Mouse (Mus musculus) intestine, embryonic 16.5 days (tissue): ENCODE measurements around the gene Nt5c3. TPM values are rescaled to one million over a fixed set of nuclear protein-coding genes. Genes with fewer than 3 reads are reported as not detected.
A peak's percentile ranks its signal among the peaks of the same experiment; 100 is the strongest.

Source experiments
- ATAC-seq: fragments of 200-750 bp; cut with Nextera tagmentation; 2 replicates; pipeline ENCODE4 v1.8.0; 2017; ENCODE audit warnings: moderate TSS enrichment, moderate library complexity
- H3K27ac ChIP-seq: fragments of 300-500 bp; sonication (generic); 2 replicates; pipeline ENCODE4 v1.5.1; 2014; ENCODE audit warnings: mild to moderate bottlenecking, low read length
- H3K27me3 ChIP-seq: fragments of 300-500 bp; sonication (generic); replicated peaks from 2 replicates; pipeline ENCODE4 v1.6.1; 2014; ENCODE audit warnings: low read length, control low read depth, mixed read lengths; ENCODE audit not compliant: control insufficient read depth, insufficient read depth
- H3K36me3 ChIP-seq: fragments of 300-500 bp; sonication (generic); 2 replicates; pipeline ENCODE4 v1.6.1; 2014; ENCODE audit warnings: low read length, control low read depth; ENCODE audit not compliant: control insufficient read depth, insufficient read depth
- H3K4me1 ChIP-seq: fragments of 300-500 bp; sonication (generic); 2 replicates; pipeline ENCODE4 v1.6.1; 2014; ENCODE audit warnings: low read length, control low read depth, mixed read lengths; ENCODE audit not compliant: control insufficient read depth, insufficient read depth
- H3K4me2 ChIP-seq: fragments of 300-500 bp; sonication (generic); 2 replicates; pipeline ENCODE4 v1.6.1; 2014; ENCODE audit warnings: low read depth, low read length, control low read depth
- H3K4me3 ChIP-seq: fragments of 300-500 bp; sonication (generic); 2 replicates; pipeline ENCODE4 v1.5.1; 2014; ENCODE audit warnings: mild to moderate bottlenecking, low read length
- H3K9ac ChIP-seq: fragments of 300-500 bp; sonication (generic); 2 replicates; pipeline ENCODE4 v1.6.1; 2014; ENCODE audit warnings: low read depth, low read length
- H3K9me3 ChIP-seq: fragments of 300-500 bp; sonication (generic); 2 replicates; pipeline ENCODE4 v1.6.1; 2016; ENCODE audit warnings: low read length, control low read depth; ENCODE audit not compliant: control insufficient read depth
- WGBS: fragments of 180-500 bp; shearing (Covaris S2); extraction: QIAGEN DNeasy Blood & Tissue Kit; methylation state at CpG from one replicate; pipeline ENCODE4 v1.1.7; 2014; 5-methylcytosine and 5-hydroxymethylcytosine counted together
- polyA plus RNA-seq: library from polyadenylated mRNA; unstranded; fragments of >200 nt; fragmentation: Nextera tagmentation; extraction: Ambion mirVana; gene quantifications from 2 replicates; pipeline ENCODE4 v1.2.1, GENCODE M21; 2015

The Nt5c3 gene
- polyA plus RNA-seq, 1 experiment from 2014 or later = 68.4 TPM

DNA sequence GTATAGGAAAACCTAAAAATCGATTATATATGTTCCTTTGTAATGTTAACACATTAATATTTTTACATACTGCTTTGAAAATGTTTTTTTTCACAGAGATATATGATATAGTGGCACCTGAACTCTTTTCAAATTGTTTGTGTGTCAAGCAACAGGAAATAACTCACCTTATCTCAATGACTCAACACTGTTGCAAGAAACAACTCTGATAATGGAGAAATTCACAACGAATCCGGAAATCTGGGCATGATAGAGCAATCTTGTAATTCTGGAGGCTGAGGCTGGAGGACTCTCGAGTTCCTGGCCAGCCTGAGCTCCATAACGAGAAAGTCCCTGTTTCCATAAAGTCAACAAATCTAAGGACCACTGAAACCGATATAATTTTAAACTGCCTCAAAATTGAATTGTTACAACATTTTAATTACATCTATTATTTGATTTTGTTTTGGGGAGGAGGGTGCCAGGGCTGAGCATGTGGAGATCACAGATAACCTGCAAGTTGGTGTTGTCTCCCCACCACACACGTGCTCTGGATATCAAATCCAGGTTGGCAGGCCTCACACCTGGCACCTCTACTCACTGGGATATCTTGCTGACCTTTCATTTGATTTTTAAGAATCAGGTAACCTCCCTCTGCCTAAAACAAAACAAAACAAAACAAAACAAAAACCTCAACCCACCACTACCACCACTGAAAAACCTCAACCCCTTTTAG, 4.2 kb downstream of the Nt5c3 start:
- Histone ChIP-seq H3K27me3 (no peaks in the 10 kb centered on the region), H3K4me3 (no peak overlapping the region), H3K27ac (no peak overlapping the region), H3K4me1 (peaks cover 27% of the 10 kb centered on the region), H3K36me3 (no peaks in the 10 kb centered on the region), H3K9me3 (no peaks in the 10 kb centered on the region), H3K4me2 (no peak overlapping the region), H3K9ac (no peak overlapping the region)
- ATAC-seq = no peak
- 71% methylated on average over 7 of the region's 7 CpGs for WGBS

DNA sequence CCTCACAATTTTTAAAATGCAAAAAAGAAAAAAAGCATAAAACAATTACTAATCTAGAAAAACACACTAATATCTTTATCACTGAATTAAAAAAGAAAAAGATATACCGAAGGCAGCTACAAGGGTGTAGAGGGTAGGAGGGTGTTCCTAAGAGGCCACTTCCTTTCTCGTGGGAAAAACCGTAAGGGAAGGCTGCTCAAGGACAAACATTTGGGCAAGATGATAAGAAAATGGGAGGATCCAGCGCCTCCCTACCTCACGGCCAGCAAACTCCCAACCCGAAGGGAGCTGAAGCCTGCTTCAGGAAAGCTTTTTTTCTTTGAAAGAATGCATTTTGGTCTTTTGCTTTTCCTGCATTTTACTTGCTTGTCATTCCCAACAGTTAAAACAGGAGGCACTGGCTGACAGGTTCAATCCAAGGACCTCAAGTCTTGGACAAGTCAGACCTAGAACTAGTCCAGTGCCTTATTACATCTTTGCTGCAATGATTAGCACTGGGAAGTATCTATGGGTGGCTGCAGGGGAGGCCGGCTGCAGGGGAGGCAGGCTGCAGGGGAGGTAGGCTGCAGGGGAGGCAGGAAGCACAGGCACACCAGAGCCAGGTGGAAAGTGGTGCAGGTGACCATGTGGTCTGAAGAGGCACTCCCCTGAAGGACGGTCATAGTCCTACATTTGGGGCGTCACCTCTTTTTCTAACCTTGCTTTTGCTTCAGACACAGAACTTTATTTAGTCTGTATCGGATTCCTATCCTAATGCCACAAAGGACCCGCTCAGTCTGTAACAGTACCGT, 6.0 kb downstream of the Nt5c3 start:
- no peaks in the 10 kb centered on the region for H3K27me3 ChIP-seq
- WGBS = 45% methylated on average over 12 of the region's 12 CpGs
- H3K4me3 ChIP-seq = no peak overlapping the region
- no peaks in the 10 kb centered on the region for H3K9me3 ChIP-seq
- H3K36me3 ChIP-seq = no peaks in the 10 kb centered on the region
- H3K4me1 ChIP-seq = peaks cover 37% of the 10 kb centered on the region
- H3K4me2 ChIP-seq = peak overlapping the region; percentile 19
- H3K9ac ChIP-seq = no peak overlapping the region
- peak; percentile 83 for ATAC-seq
- peak overlapping the region; percentile 67 for H3K27ac ChIP-seq

DNA sequence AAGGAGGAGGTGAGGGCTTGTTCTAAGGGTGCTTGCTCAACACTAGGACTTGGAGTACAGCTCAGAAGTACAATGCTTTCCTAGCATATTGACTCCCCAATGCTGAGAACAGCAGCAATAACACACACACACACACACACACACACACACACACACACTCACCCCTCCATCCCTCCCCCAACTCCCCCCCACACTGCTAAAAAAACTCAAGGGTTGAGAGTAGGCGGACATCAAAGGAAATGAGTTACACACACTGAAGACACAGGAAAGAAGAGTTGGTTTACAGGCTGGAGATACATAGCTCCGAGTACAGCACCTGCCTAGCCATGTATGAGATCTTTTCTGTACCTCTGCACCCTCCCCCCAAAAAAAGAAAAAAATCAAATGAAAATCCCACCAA, 7.5 kb downstream of the Nt5c3 start:
- H3K27me3 ChIP-seq = no peaks in the 10 kb centered on the region
- H3K4me3 ChIP-seq = no peak overlapping the region
- no peaks in the 10 kb centered on the region for H3K36me3 ChIP-seq
- 77% methylated on average over 2 of the region's 2 CpGs for WGBS
- H3K9ac ChIP-seq = no peak overlapping the region
- H3K9me3 ChIP-seq = no peaks in the 10 kb centered on the region
- no peak for ATAC-seq
- H3K27ac ChIP-seq = no peak overlapping the region
- peaks cover 31% of the 10 kb centered on the region for H3K4me1 ChIP-seq
- H3K4me2 ChIP-seq = no peak overlapping the region

- H3K27ac ChIP-seq = peak overlapping the region; percentile 37; the same call in 1 of the 2 replicates
- H3K4me3 ChIP-seq = no peak overlapping the region
- H3K4me1 ChIP-seq = peaks cover 20% of the 10 kb centered on the region
- ATAC-seq = no peak
- H3K36me3 ChIP-seq = no peaks in the 10 kb centered on the region
- no peaks in the 10 kb centered on the region for H3K9me3 ChIP-seq
- no peaks in the 10 kb centered on the region for H3K27me3 ChIP-seq
- no peak overlapping the region for H3K4me2 ChIP-seq
- 71% methylated on average over 2 of the region's 2 CpGs for whole genome bisulfite sequencing
- H3K9ac ChIP-seq = no peak overlapping the region
Observed at GRCm38 (mm10) chr6:56913092-56913858, 10.5 kb downstream of the Nt5c3 start.

DNA sequence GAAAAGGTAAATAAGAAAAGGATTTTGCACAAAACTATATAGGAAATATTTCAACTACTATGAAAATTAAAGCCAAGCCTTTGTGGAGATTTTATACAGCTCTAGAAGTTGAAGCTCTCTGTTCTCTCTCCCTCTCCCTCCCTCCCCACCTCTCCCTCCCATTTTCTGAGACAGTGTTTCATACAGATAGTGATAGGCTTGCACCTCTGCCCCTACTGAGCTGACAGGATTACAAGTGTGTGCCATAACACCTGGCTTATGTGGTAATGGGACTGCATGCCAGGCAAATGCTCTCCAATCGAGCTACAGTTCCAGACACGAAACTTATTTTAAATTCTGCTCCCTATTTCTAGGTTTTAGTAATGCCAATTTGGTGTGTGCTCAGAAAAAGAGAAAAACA, 12.8 kb downstream of the Nt5c3 start:
- no peak for ATAC-seq
- Histone ChIP-seq H3K36me3 (no peaks in the 10 kb centered on the region), H3K4me2 (no peak overlapping the region), H3K9ac (no peak overlapping the region), H3K4me3 (no peak overlapping the region), H3K27me3 (no peaks in the 10 kb centered on the region), H3K9me3 (no peaks in the 10 kb centered on the region), H3K4me1 (peaks cover 18% of the 10 kb centered on the region), H3K27ac (no peak overlapping the region)
- WGBS = 86% methylated on average over 2 of the region's 2 CpGs

DNA sequence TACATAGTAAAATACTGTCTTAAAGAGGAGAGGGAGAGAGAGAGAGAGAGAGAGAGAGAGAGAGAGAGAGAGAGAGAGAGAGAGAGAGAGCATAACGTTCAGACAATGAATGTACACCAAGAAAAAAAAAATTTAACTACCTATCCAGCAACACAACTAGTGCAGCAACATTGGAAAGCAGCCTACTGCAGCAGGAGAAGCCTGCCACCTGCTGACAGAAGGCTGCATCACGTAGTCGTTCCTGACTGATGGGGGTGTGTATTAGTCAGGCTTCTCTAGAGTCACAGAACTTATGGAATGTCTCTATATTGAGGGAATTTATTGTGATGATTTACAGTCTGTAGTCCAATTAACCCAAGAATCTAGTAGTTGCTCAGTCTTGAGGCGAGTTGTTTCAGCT, 14.8 kb downstream of the Nt5c3 start:
- no peak overlapping the region for H3K9ac ChIP-seq
- 6% methylated on average over 4 of the region's 4 CpGs for WGBS
- no peak for ATAC-seq
- H3K9me3 ChIP-seq = no peaks in the 10 kb centered on the region
- H3K27me3 ChIP-seq = no peaks in the 10 kb centered on the region
- no peak overlapping the region for H3K4me3 ChIP-seq
- no peaks in the 10 kb centered on the region for H3K36me3 ChIP-seq
- peaks cover 29% of the 10 kb centered on the region for H3K4me1 ChIP-seq
- H3K4me2 ChIP-seq = no peak overlapping the region
- H3K27ac ChIP-seq = no peak overlapping the region

- no peak for ATAC-seq
- 94% methylated on average over 2 of the region's 2 CpGs for WGBS
Observed at GRCm38 (mm10) chr6:56908397-56908796, 15.3 kb downstream of the Nt5c3 start.

DNA sequence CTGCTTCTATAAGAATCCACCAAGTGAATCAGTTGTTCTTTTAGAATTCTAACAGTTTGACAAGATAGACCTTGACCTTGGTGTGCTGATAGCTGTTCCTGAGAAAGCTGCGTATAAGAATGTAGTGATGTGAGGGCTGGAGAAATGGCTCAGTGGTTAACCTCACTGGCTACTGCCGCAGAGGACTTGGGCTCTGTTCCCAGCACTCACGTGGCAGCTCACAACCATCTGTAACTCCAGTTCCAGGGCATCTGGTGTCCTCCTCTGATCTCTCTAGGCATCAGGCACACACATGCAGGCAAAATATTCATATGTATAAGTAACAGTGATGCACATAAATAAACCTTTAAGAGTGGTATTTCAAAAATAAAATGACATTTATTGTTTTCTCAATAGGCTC, 15.8 kb downstream of the Nt5c3 start:
- no peak for ATAC-seq
- 94% methylated on average over 3 of the region's 3 CpGs for WGBS
- Histone ChIP-seq H3K4me3 (no peak overlapping the region), H3K4me1 (peaks cover 28% of the 10 kb centered on the region), H3K27ac (no peak overlapping the region), H3K4me2 (no peak overlapping the region), H3K9ac (no peak overlapping the region), H3K36me3 (no peaks in the 10 kb centered on the region), H3K9me3 (no peaks in the 10 kb centered on the region), H3K27me3 (no peaks in the 10 kb centered on the region)

More at GRCm38 (mm10) chr6:56908397-56908796, 15.3 kb downstream of the Nt5c3 start:
- no peak overlapping the region for H3K9ac ChIP-seq
- H3K27ac ChIP-seq = no peak overlapping the region
- peaks cover 29% of the 10 kb centered on the region for H3K4me1 ChIP-seq
- H3K36me3 ChIP-seq = no peaks in the 10 kb centered on the region
- H3K9me3 ChIP-seq = no peaks in the 10 kb centered on the region
- no peaks in the 10 kb centered on the region for H3K27me3 ChIP-seq
- no peak overlapping the region for H3K4me3 ChIP-seq
- no peak overlapping the region for H3K4me2 ChIP-seq

DNA sequence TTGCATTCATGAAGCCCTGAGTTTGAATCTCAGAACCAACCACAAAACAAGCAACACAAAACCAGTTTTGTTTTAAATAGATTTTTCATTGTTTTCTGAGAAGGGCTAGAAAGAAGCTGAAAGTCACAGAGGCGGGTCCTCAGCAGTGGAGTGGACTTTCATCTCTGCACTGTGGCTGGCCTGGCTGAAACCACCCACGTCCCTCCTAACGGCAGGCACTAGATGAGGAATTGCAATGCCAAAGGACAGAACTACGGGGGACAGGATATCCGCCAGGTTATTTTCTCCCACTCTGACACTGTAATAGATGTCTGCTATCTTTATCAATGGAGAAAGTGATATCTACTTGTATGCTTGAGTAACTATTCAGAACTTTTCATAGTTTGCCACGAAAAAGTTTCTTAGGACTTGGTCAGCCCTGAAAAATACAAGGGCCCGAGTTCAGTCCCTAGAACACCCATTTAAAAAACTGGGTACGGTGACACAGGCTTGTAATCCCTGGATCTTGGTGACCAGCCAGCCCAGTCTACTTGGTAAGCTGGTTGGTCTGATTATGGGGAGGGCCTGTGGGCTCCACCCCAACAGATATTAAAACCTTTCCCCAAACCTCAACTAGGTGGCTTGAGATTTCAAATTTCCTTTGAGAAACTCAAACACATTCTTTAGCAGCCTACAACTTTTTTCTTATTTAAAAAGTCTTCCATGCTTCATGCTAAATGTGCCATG, 17.4 kb downstream of the Nt5c3 start:
- Histone ChIP-seq H3K4me1 (peaks cover 31% of the 10 kb centered on the region), H3K4me2 (no peak overlapping the region), H3K4me3 (no peak overlapping the region), H3K27me3 (no peaks in the 10 kb centered on the region), H3K27ac (no peak overlapping the region), H3K9me3 (no peaks in the 10 kb centered on the region), H3K9ac (no peak overlapping the region), H3K36me3 (no peaks in the 10 kb centered on the region)
- WGBS = 68% methylated on average over 8 of the region's 8 CpGs
- ATAC-seq = no peak
